Mouse (Mus musculus): ENCODE data around the gene Chit1. TPM values are rescaled to one million over a fixed set of nuclear protein-coding genes. Genes with fewer than 3 reads are reported as not detected.

Gene Chit1
- total RNA-seq, 2 experiments from 2014 or later, result not detected

- DNase-seq, result no peak
These were observed 39.7 kb downstream of the Chit1 start for GRCm38 (mm10) chr1:134150745-134151144.

- peak; percentile 90 for DNase-seq
These were observed 40.8 kb downstream of the Chit1 start for GRCm38 (mm10) chr1:134151655-134152412.

- DNase-seq, result no peak
These were observed 41.9 kb downstream of the Chit1 start for GRCm38 (mm10) chr1:134152626-134153590.

GRCm38 (mm10) chr1:134154121-134154520, 43.1 kb downstream of the Chit1 start:
- no peak for DNase-seq

GRCm38 (mm10) chr1:134154655-134155054, 43.6 kb downstream of the Chit1 start:
- no peak for DNase-seq

GRCm38 (mm10) chr1:134160404-134160803, 49.4 kb downstream of the Chit1 start:
- no peak for DNase-seq

GRCm38 (mm10) chr1:134161399-134161798, 50.4 kb downstream of the Chit1 start:
- no peak for DNase-seq

GRCm38 (mm10) chr1:134162510-134163225, 51.6 kb downstream of the Chit1 start:
- no peak for DNase-seq

- no peak for DNase-seq
These were observed 52.4 kb downstream of the Chit1 start for GRCm38 (mm10) chr1:134163476-134163875.

- DNase-seq, result no peak
These were observed 53.4 kb downstream of the Chit1 start for GRCm38 (mm10) chr1:134164454-134164853.

- no peak for DNase-seq
These were observed 55.5 kb downstream of the Chit1 start for GRCm38 (mm10) chr1:134166547-134166946.

GRCm38 (mm10) chr1:134167416-134168305, 56.6 kb downstream of the Chit1 start:
- peak; percentile 38 for DNase-seq

- DNase-seq, result no peak
These were observed 57.5 kb downstream of the Chit1 start for GRCm38 (mm10) chr1:134168567-134168966.

GRCm38 (mm10) chr1:134168985-134169697, 58.1 kb downstream of the Chit1 start:
- no peak for DNase-seq

GRCm38 (mm10) chr1:134173081-134173480, 62.0 kb downstream of the Chit1 start:
- DNase-seq, result no peak

GRCm38 (mm10) chr1:134177976-134178375, 66.9 kb downstream of the Chit1 start:
- no peak for DNase-seq

GRCm38 (mm10) chr1:134182025-134182424, 71.0 kb downstream of the Chit1 start, which contains the start of gene Chil1:
TSS of gene Chil1 (plus strand) at chr1:134182176.
- no peak for DNase-seq

- DNase-seq, result no peak
These were observed 73.0 kb downstream of the Chit1 start for GRCm38 (mm10) chr1:134184089-134184488.

GRCm38 (mm10) chr1:134188217-134188616, 77.2 kb downstream of the Chit1 start:
- no peak for DNase-seq

- no peak for DNase-seq
These were observed 78.1 kb downstream of the Chit1 start for GRCm38 (mm10) chr1:134188989-134189729.
